Mouse (Mus musculus): ENCODE results near the gene Tmem201.

DNA sequence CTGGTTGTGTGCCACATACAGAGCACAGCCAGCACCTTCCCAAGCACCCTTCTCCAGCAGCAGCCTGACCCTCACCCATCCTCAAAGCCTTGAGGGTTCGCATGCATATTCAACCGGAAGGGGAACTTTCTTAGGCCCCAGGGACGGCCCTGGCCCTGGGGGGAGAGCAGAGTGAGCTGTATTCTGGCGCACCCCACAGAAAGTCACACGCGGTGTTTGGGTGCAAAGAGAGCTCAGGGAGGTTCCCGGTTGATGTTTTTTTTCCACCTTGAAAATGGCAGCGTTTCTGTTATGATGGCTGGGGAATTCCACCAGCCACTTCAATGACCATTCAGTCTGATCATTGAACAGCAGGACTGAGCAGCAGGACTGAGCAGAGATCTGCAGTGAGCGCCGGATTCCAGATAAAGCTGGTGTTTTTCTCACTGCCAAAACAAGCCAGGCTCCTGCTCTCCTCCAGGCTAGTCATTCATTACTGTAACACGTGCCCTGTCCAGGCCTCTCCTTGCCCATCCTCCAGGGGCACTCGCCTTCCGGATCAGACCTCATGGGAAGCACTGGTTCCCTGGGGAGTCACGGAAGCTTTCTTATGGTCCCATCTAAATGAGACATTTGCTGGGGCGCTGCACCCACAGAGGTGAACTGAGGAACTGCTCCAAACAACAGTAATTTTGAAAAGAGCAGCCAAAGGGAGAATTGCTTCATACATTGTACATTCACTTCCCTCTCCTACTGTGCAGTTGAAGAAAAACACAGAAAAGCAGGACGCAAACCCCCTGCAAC is 41.5 kb downstream of the Tmem201 start:
- no peak for TF ChIP-seq CTCF (IDR thresholded peaks at IDR 0.05; ENCODE audit: extremely low read depth, insufficient read length, insufficient replicate concordance, low read depth, low read length)
- no peak for TF ChIP-seq POLR2A (IDR thresholded peaks at IDR 0.05; ENCODE audit: low read depth, low read length)

Measured in small intestine, adult 2 months (tissue).